Mouse (Mus musculus) forebrain, embryonic 12.5 days (tissue): Measurements from ENCODE around the gene Smim14. TPM values are rescaled to one million over a fixed set of nuclear protein-coding genes. Genes with fewer than 3 reads are reported as not detected.

Experiments
- ATAC-seq: fragments of 200-750 bp; cut with Nextera tagmentation; 2 replicates; pipeline ENCODE4 v1.8.0; 2017; ENCODE audit warnings: moderate TSS enrichment; ENCODE audit not compliant: low FRiP score
- H3K27ac ChIP-seq: fragments of 300-500 bp; sonication (generic); 2 replicates; pipeline ENCODE4 v1.5.1; 2016; ENCODE audit warnings: mild to moderate bottlenecking
- H3K27me3 ChIP-seq: fragments of 300-500 bp; sonication (generic); 2 replicates; pipeline ENCODE4 v1.6.1; 2016; ENCODE audit warnings: mild to moderate bottlenecking
- H3K36me3 ChIP-seq: fragments of 300-500 bp; sonication (generic); replicated peaks from 2 replicates; pipeline ENCODE4 v1.6.1; 2016; ENCODE audit warnings: mild to moderate bottlenecking
- H3K4me1 ChIP-seq: fragments of 300-500 bp; sonication (generic); 2 replicates; pipeline ENCODE4 v1.6.1; 2016
- H3K4me2 ChIP-seq: fragments of 300-500 bp; sonication (generic); 2 replicates; pipeline ENCODE4 v1.6.1; 2016; ENCODE audit warnings: mild to moderate bottlenecking, moderate library complexity
- H3K4me3 ChIP-seq: fragments of 300-500 bp; sonication (generic); replicated peaks from 2 replicates; pipeline ENCODE4 v1.5.1; 2016; ENCODE audit warnings: mild to moderate bottlenecking
- H3K9ac ChIP-seq: fragments of 300-500 bp; sonication (generic); 2 replicates; pipeline ENCODE4 v1.6.1; 2016; ENCODE audit warnings: mild to moderate bottlenecking
- H3K9me3 ChIP-seq: fragments of 300-500 bp; sonication (generic); 2 replicates; pipeline ENCODE4 v1.6.1; 2016
- WGBS: fragments of 180-500 bp; shearing (Covaris S2); methylation state at CpG from one replicate; pipeline ENCODE4 v1.1.7; 2016; 5-methylcytosine and 5-hydroxymethylcytosine counted together
- polyA plus RNA-seq: library from polyadenylated mRNA; unstranded; fragments of >200 nt; fragmentation: Nextera tagmentation; extraction: Ambion mirVana; gene quantifications from 2 replicates; pipeline ENCODE4 v1.2.1, GENCODE M21; 2016

Gene Smim14
- polyA plus RNA-seq, 1 experiment from 2014 or later, result 113 TPM

DNA sequence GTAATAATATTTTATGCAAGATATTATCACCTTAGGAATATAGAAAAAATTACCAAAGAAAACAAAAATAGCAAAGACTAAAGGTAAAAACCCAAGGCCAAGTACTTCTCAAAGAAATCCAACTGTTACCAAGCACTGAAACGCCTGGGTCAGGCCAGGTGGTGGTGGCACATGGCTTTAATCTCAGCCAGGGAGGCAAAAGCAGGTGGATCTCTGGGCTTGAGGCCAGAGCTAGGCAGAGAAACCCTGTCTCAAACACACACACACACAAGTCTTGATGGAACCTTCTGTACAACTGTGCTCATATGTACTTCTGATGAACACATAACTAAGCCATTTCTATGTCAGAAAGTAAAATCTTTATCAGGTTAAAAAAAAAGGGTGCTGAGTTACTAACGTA is 89.2 kb downstream of the Smim14 start:
- ATAC-seq, result no peak
- H3K9ac ChIP-seq, result no peak overlapping the region
- H3K27me3 ChIP-seq, result no peaks in the 10 kb centered on the region
- peaks cover 14% of the 10 kb centered on the region; the same call in 1 of the 2 replicates for H3K36me3 ChIP-seq
- no peaks in the 10 kb centered on the region for H3K4me1 ChIP-seq
- WGBS, result 82% methylated on average over 2 of the region's 2 CpGs
- no peaks in the 10 kb centered on the region for H3K9me3 ChIP-seq
- no peak overlapping the region for H3K27ac ChIP-seq
- H3K4me3 ChIP-seq, result no peak overlapping the region
- no peak overlapping the region for H3K4me2 ChIP-seq

DNA sequence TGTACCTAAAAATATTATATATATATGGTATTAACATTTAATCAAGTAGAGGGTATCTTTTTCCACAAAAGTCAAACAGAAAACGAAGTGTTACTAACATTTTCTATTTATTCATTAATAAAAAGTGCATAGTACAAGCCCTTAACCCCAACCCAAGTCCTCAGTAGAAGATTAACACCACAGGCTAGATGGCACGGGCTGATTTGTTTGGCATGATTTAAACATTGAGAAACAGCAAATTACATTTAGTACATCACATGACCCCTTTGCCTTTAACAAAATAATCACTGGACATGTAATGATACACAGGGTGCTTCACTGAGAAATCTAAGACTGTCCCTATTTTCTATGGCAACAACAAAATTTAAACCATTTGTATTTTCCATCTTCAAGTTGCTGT is 90.2 kb downstream of the Smim14 start:
- Histone ChIP-seq H3K27me3 (no peaks in the 10 kb centered on the region), H3K4me2 (no peak overlapping the region), H3K4me1 (no peaks in the 10 kb centered on the region), H3K9me3 (no peaks in the 10 kb centered on the region), H3K27ac (no peak overlapping the region), H3K4me3 (no peak overlapping the region), H3K36me3 (peaks cover 14% of the 10 kb centered on the region; the same call in 1 of the 2 replicates), H3K9ac (no peak overlapping the region)
- no peak for ATAC-seq
- 79% methylated on average over 2 of the region's 2 CpGs for WGBS

DNA sequence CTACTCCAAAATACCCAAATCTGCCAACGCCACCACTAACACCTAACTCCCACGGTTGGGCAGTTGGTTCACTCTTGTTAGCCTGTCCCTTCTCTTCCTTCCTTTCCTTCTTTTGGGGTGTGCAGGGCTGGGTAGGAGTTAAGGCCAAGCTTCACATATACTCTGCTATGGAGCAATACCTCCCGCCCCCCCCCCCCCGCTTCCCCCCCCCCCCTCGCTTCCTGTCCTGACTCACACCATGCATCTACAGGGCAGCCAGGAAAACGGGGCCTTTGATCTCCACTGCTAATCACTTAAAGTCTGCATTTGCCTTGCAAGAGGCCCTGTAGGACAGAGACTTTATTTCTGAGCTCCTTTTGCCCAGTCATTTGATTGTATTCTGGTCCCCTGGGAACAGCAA is 92.0 kb downstream of the Smim14 start:
- no peak overlapping the region for H3K4me2 ChIP-seq
- no peak for ATAC-seq
- no peaks in the 10 kb centered on the region for H3K4me1 ChIP-seq
- H3K27ac ChIP-seq, result no peak overlapping the region
- no peak overlapping the region for H3K4me3 ChIP-seq
- H3K9me3 ChIP-seq, result no peaks in the 10 kb centered on the region
- no peaks in the 10 kb centered on the region for H3K27me3 ChIP-seq
- peaks cover 9% of the 10 kb centered on the region; the same call in 1 of the 2 replicates for H3K36me3 ChIP-seq
- WGBS, result 65% methylated on average over 4 of the region's 6 CpGs
- H3K9ac ChIP-seq, result no peak overlapping the region

GRCm38 (mm10) chr5:65438041-65438440 is 98.9 kb downstream of the Smim14 start:
- no peak for ATAC-seq
- H3K4me1 ChIP-seq, result peaks cover 16% of the 10 kb centered on the region

DNA sequence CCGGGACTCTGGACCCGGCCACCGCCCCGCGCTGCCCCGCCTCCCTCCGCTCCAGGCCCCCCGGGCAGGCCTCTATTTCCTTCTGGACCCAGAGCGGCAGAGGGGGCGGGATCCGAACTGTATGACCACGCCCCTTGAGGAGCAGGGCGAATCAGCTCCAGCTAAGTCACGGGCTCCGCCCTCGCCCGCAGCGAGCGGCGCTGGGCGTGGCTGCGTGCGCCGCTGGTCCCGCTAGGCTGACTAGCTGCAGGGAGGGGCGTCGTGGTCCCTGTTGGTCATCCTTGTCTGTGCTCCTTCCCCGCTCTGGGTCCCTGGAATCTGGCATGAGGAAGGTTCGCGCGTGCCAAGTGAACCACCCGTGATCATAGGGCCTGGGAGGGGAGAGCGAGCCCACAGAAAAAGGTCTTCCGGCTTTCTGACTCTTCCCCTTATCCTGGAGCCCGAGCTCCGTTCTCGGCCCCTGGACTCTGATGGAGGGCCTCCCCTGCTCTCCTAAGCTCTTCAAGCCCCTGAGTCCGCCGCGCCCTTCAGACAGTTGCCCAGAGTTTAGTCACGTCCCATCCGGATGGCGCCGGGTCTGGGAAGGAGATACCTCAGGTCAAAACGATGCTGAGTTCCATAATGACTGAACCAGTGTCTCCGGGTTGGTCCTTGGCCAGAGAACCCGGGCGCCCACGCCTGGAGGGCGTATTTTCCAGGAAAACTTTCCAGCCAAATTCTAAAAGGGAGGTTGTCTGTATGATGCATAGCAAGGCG is 101.0 kb downstream of the Smim14 start, which contains the start of gene Ugdh:
Gene Ugdh, minus strand, starts transcription at position 144 of the 756 bp plus-strand sequence.
- Histone ChIP-seq H3K27ac (peak within 1 kb of the TSS; percentile 76), H3K4me2 (peak within 1 kb of the TSS; percentile 75), H3K4me1 (peaks cover 16% of the 10 kb centered on the region), H3K36me3 (no peaks in the 10 kb centered on the region), H3K27me3 (no peaks in the 10 kb centered on the region), H3K4me3 (peak within 1 kb of the TSS; percentile 81), H3K9me3 (no peaks in the 10 kb centered on the region), H3K9ac (peak within 1 kb of the TSS; percentile 80)
- ATAC-seq, result peak; percentile 99
- WGBS, result 1% methylated on average over 50 of the region's 51 CpGs

More at GRCm38 (mm10) chr5:65438041-65438440, 98.9 kb downstream of the Smim14 start:
- H3K9ac ChIP-seq, result no peak overlapping the region
- no peak overlapping the region for H3K27ac ChIP-seq
- H3K4me3 ChIP-seq, result no peak overlapping the region
- no peaks in the 10 kb centered on the region for H3K36me3 ChIP-seq
- no peaks in the 10 kb centered on the region for H3K27me3 ChIP-seq
- no peaks in the 10 kb centered on the region for H3K9me3 ChIP-seq
- no peak overlapping the region for H3K4me2 ChIP-seq

DNA sequence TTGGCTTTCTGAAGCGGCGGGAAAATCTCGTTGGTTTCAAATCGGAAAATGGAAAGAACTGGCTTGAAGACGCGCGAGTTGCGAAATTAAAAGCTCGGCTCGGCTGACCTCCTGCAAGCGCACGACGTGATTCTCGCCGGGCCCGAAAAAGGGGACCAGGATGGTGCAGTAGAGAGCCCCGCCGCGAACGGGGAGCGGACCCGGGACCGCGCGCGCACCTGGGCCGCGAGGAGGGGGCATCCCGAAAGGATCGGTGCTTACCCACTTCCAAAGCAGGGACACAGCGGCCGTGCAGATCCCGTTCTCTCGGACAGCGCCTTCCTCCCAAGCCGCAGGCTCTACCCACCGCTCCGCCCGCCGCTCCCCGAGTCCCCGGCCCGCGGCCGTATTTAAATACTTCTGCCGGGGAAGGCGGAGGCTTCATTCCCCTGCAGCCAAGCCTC is 101.6 kb downstream of the Smim14 start:
- H3K4me1 ChIP-seq, result peaks cover 16% of the 10 kb centered on the region
- peak overlapping the region; percentile 75 for H3K4me2 ChIP-seq
- under 1% methylated on average over 46 of the region's 47 CpGs for WGBS
- H3K27me3 ChIP-seq, result no peaks in the 10 kb centered on the region
- peak overlapping the region; percentile 81 for H3K4me3 ChIP-seq
- H3K36me3 ChIP-seq, result no peaks in the 10 kb centered on the region
- H3K9ac ChIP-seq, result peak overlapping the region; percentile 80
- no peak for ATAC-seq
- H3K9me3 ChIP-seq, result no peaks in the 10 kb centered on the region
- peak overlapping the region; percentile 76 for H3K27ac ChIP-seq

DNA sequence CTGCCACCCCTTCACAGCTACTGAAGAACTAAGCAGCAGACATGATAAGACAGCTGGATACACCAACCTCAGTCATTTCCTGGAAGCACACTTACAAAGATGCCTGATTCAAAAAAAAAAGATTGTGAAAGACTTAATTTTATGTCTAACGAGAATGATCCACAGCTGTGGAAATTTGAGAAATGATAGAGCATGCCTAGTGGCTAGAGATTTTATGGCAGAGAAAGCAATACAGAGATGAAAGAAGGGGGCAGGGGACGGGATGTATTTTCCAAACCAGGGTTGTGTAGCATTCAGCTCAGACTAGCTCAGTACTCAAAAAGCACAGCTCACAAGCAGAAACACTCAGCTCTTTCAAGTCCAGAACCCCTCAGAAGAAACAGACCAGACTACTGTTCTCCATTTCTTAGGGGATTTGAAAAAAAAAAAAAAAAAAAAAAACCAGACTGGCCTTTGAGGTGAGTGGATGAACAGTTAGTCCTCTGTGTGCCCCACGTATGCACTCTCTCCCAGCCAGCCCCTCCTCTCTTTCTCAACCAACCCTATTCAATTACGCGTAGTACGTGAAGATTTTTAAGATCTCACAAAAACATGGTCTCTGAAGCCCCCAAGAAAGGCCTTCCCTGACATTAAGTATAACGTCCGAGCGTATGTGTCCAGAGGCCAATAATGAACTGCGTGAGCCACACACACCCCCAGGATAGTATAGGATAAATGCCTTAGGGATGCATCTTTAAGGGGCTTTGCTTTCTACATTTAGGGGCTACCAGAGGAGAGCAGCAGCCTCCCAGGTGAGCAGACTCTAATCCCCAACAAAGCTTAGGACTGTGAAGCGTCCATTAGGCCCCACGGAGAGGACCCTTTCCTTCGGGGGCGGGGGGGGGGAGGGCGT is 102.3 kb downstream of the Smim14 start:
- no peaks in the 10 kb centered on the region for H3K27me3 ChIP-seq
- H3K36me3 ChIP-seq, result no peaks in the 10 kb centered on the region
- H3K9me3 ChIP-seq, result no peaks in the 10 kb centered on the region
- WGBS, result 4% methylated on average over 15 of the region's 15 CpGs
- peak overlapping the region; percentile 75 for H3K4me2 ChIP-seq
- peak overlapping the region; percentile 81 for H3K4me3 ChIP-seq
- peaks cover 16% of the 10 kb centered on the region for H3K4me1 ChIP-seq
- H3K27ac ChIP-seq, result peak overlapping the region; percentile 76
- no peak; the same call in 1 of the 2 replicates for ATAC-seq
- H3K9ac ChIP-seq, result peak overlapping the region; percentile 80

DNA sequence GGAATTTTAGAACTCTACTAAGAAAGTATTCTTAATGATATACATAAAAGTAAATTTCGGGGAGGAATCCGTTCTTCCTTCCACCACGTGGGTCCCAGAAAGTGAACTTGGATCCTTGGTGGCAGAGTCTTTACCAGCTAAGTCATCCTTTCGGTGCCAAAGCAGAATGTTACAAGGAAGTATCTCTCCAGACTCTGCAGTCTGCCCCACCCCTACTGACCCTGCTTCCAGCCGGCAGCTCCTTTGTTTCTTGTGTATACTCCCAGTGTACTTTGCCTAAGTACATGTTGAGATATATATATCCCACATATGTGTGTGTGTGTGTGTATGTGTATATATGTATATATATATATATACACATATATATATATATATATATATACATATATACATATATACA is 107.5 kb downstream of the Smim14 start:
- Histone ChIP-seq H3K36me3 (peaks cover 16% of the 10 kb centered on the region), H3K27ac (no peak overlapping the region), H3K4me2 (no peak overlapping the region), H3K4me1 (peaks cover 6% of the 10 kb centered on the region), H3K9ac (no peak overlapping the region), H3K27me3 (no peaks in the 10 kb centered on the region), H3K4me3 (no peak overlapping the region), H3K9me3 (no peaks in the 10 kb centered on the region)
- 91% methylated on average over 5 of the region's 5 CpGs for WGBS
- ATAC-seq, result no peak

- no peaks in the 10 kb centered on the region for H3K4me1 ChIP-seq
- H3K4me3 ChIP-seq, result no peak overlapping the region
- H3K9me3 ChIP-seq, result no peaks in the 10 kb centered on the region
- WGBS, result 27% methylated on average over 4 of the region's 4 CpGs
- ATAC-seq, result no peak
- H3K4me2 ChIP-seq, result no peak overlapping the region
- H3K27ac ChIP-seq, result no peak overlapping the region
- peaks cover 21% of the 10 kb centered on the region for H3K36me3 ChIP-seq
- H3K27me3 ChIP-seq, result no peaks in the 10 kb centered on the region
- no peak overlapping the region for H3K9ac ChIP-seq
Observed at GRCm38 (mm10) chr5:65428321-65428720, 108.7 kb downstream of the Smim14 start.

DNA sequence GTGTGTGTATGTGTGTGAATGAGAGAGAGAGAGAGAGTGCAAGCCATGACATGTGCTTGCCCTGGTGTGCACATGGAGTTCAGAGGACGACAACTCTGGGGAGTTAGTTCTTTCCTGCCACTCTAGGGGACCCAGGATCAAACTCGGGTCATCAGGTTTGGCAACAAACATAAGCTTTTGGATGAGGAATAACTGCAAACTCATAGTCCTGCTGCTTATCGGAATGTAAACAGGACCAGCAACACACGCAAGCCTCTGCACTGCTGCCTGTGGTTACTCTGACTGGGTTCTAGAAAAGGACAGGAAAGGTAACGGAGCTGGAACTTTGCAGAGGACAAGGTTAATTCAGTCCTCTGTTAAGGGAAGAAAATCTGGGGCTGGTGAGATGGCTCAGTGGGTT is 111.7 kb downstream of the Smim14 start:
- no peak overlapping the region for H3K9ac ChIP-seq
- H3K27ac ChIP-seq, result no peak overlapping the region
- no peak overlapping the region for H3K4me3 ChIP-seq
- H3K36me3 ChIP-seq, result peaks cover 51% of the 10 kb centered on the region
- no peaks in the 10 kb centered on the region for H3K9me3 ChIP-seq
- ATAC-seq, result no peak
- 89% methylated on average over 5 of the region's 5 CpGs for WGBS
- H3K27me3 ChIP-seq, result no peaks in the 10 kb centered on the region
- H3K4me1 ChIP-seq, result no peaks in the 10 kb centered on the region
- no peak overlapping the region for H3K4me2 ChIP-seq

DNA sequence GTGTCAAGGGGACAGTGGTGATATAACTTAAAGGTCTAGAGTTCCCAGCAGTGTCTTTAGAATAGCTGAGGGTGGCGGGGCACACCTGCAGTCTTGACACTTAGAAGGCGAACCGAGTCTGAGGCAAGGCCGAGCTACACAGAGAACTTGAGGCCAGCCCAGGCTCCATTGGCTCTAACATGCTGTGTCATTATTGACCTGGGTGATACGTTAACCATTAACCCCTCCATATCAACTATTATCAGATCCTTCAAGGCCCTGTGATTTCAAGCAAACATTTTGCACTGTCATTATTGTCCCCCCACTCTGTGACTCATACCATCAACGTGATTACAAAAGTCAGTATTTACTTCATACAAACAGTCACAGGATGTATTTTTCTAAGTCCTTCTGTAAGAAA is 112.8 kb downstream of the Smim14 start:
- 93% methylated on average over 6 of the region's 6 CpGs for WGBS
- H3K36me3 ChIP-seq, result peaks cover 55% of the 10 kb centered on the region

GRCm38 (mm10) chr5:65422803-65423202 is 114.2 kb downstream of the Smim14 start:
- Histone ChIP-seq H3K4me2 (no peak overlapping the region), H3K4me1 (no peaks in the 10 kb centered on the region; the same call in 1 of the 2 replicates), H3K27me3 (no peaks in the 10 kb centered on the region), H3K4me3 (no peak overlapping the region), H3K9me3 (no peaks in the 10 kb centered on the region), H3K36me3 (peaks cover 63% of the 10 kb centered on the region), H3K27ac (no peak overlapping the region), H3K9ac (no peak overlapping the region)
- 93% methylated on average over 8 of the region's 8 CpGs for WGBS
- ATAC-seq, result no peak

More for the DNA sequence above, 112.8 kb downstream of the Smim14 start:
- Histone ChIP-seq H3K9ac (no peak overlapping the region), H3K27me3 (no peaks in the 10 kb centered on the region), H3K4me2 (no peak overlapping the region), H3K4me3 (no peak overlapping the region), H3K27ac (no peak overlapping the region), H3K4me1 (no peaks in the 10 kb centered on the region; the same call in 1 of the 2 replicates), H3K9me3 (no peaks in the 10 kb centered on the region)
- no peak for ATAC-seq
